Mouse (Mus musculus) megakaryocyte, embryonic 14.5 days (primary cell): ENCODE data around the gene Otud7a.

Source experiments
- FLI1 ChIP-seq: IDR thresholded peaks from 2 replicates; pipeline ENCODE4 v1.6.1; 2012; ENCODE audit warnings: low read length, inconsistent platforms, mixed read lengths
- GATA1 ChIP-seq: IDR thresholded peaks from 3 replicates; pipeline ENCODE4 v1.6.1; 2012; ENCODE audit warnings: mixed read lengths, low read length, inconsistent platforms, borderline replicate concordance

DNA sequence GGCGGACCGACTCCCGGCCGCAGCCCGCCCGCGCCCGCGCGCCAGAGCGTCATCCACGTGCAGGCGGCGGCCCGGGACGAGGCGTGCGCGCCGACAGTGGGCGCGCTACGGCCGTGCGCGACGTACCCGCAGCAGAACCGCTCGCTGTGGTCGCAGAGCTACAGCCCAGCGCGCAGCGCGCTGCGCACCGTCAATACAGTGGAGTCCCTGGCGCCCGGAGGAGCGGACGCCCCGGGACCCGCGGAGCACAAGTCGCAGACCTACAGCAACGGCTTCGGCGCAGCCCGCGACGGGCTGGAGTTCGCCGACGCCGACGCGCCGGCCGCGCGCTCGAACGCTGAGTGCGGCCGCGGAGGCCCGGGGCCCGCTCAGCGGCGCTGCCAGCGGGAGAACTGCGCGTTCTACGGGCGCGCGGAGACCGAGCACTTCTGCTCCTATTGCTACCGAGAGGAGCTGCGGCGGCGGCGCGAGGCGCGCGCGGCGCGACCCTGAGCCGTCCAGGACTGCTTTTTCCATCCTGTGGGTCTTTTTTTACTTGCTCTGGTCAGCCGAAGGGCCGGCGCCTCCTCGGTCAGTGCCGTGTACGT is 313.8 kb downstream of the Otud7a start:
- TF ChIP-seq GATA1, result no peak
- TF ChIP-seq FLI1, result no peak
